Mouse (Mus musculus): Measurements from ENCODE around the gene Ier2. TPM values are rescaled to one million over a fixed set of nuclear protein-coding genes. Genes with fewer than 3 reads are reported as not detected.
A peak's percentile ranks its signal among the peaks of the same experiment; 100 is the strongest.

Ier2 gene
- total RNA-seq, 1 experiment: 49.7 TPM

DNA sequence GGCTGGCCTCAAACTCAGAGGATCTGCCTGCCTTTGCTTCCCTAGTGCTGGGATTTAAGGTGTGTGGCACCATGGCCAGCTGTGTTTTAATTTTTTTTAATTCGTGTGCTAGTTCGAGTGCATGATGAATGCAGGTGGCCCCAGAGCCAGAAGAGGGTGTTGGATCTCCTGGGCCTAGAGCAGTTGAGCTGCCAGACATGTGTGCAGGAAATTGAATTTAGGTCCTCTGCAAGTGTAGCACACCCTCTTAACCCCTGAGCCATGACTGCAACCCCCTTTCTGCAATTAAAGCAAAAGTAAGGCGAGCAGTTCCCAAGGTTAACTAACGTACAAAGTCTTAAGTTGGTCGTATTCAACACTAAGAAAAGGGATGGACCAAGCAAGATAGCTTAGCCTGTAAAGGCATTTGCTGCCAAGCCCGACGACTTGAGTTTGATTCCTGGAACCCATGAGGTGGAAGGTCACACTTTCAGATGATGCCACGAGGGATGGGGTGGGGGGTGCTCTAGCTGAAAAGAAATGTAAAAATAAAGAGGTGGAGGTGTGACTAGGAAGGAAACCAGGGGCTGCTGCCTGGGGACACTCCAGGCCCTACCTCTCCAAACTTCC lies 24.6 kb downstream of the Ier2 start:
- TF ChIP-seq ZNF384 (IDR thresholded peaks at IDR 0.05; ENCODE audit: low read depth, low read length) (no peak), MAFK (IDR thresholded peaks at IDR 0.05; ENCODE audit: insufficient read depth, low read depth, low read length) (no peak), CHD2 (IDR thresholded peaks at IDR 0.05; ENCODE audit: low read depth, low read length) (no peak), ZC3H11A (IDR thresholded peaks at IDR 0.05; ENCODE audit: borderline replicate concordance, low read depth, low read length) (no peak), HCFC1 (IDR thresholded peaks at IDR 0.05; ENCODE audit: borderline replicate concordance, insufficient read depth, low read length) (no peak)
- no peak for DNase-seq (ENCODE audit: low read depth, low spot score)
- peaks cover 3 to 36% of the 10 kb centered on the region in 2 experiments; a peak in 3 of 4 replicates for H3K4me1 ChIP-seq (ENCODE audit: control insufficient read depth in 2 of 2, insufficient read depth in 2 of 2, low read length in 2 of 2, poor library complexity in 1 of 2)

GRCm38 (mm10) chr8:84636051-84636691 lies 26.5 kb downstream of the Ier2 start:
- Histone ChIP-seq H3K9ac (ENCODE audit: insufficient read depth, low read depth, low read length, poor library complexity, severe bottlenecking) (no peak overlapping the region), H3K36me3 (ENCODE audit: control insufficient read depth, insufficient read depth, low read length, poor library complexity, severe bottlenecking) (no peaks in the 10 kb centered on the region), H3K4me3 (ENCODE audit: insufficient read depth in 1 of 2, low read depth in 1 of 2, low read length in 2 of 2, poor library complexity in 1 of 2, severe bottlenecking in 1 of 2) (no peak overlapping the region), H3K9me3 (ENCODE audit: control insufficient read depth, insufficient read depth, low read depth, low read length) (no peaks in the 10 kb centered on the region; the same call in 1 of the 2 replicates), H3K27ac (ENCODE audit: insufficient read depth, low read depth, low read length, poor library complexity, severe bottlenecking) (no peak overlapping the region), H3K4me1 (ENCODE audit: control insufficient read depth in 2 of 2, insufficient read depth in 2 of 2, low read length in 2 of 2, poor library complexity in 1 of 2) (peaks cover 3 to 33% of the 10 kb centered on the region in 2 experiments; a peak in 3 of 4 replicates)
- in situ Hi-C loops (cut with MboI; ENCODE audit: low sequenced_read_pairs in 2 of 2, unreplicated experiment in 2 of 2): no loop called here
- TF ChIP-seq ZNF384 (IDR thresholded peaks at IDR 0.05; ENCODE audit: low read depth, low read length): no peak
- no peak for TF ChIP-seq HCFC1 (IDR thresholded peaks at IDR 0.05; ENCODE audit: borderline replicate concordance, insufficient read depth, low read length)
- no peak for TF ChIP-seq ZC3H11A (IDR thresholded peaks at IDR 0.05; ENCODE audit: borderline replicate concordance, low read depth, low read length)
- TF ChIP-seq MAFK (IDR thresholded peaks at IDR 0.05; ENCODE audit: insufficient read depth, low read depth, low read length): no peak
- no peak for TF ChIP-seq CHD2 (IDR thresholded peaks at IDR 0.05; ENCODE audit: low read depth, low read length)
- no peak for DNase-seq (ENCODE audit: low read depth, low spot score)

More for the DNA sequence above, 24.6 kb downstream of the Ier2 start:
- in situ Hi-C loops (cut with MboI; ENCODE audit: low sequenced_read_pairs in 2 of 2, unreplicated experiment in 2 of 2): no loop called here
- H3K27ac ChIP-seq (ENCODE audit: insufficient read depth, low read depth, low read length, poor library complexity, severe bottlenecking): peak overlapping the region; percentile 96
- H3K4me3 ChIP-seq (ENCODE audit: insufficient read depth in 1 of 2, low read depth in 1 of 2, low read length in 2 of 2, poor library complexity in 1 of 2, severe bottlenecking in 1 of 2): peak overlapping the region; percentile 80 to 97
- H3K36me3 ChIP-seq (ENCODE audit: control insufficient read depth, insufficient read depth, low read length, poor library complexity, severe bottlenecking): no peaks in the 10 kb centered on the region
- no peaks in the 10 kb centered on the region for H3K9me3 ChIP-seq (ENCODE audit: control insufficient read depth, insufficient read depth, low read depth, low read length)
- peak overlapping the region; percentile 88 for H3K9ac ChIP-seq (ENCODE audit: insufficient read depth, low read depth, low read length, poor library complexity, severe bottlenecking)

DNA sequence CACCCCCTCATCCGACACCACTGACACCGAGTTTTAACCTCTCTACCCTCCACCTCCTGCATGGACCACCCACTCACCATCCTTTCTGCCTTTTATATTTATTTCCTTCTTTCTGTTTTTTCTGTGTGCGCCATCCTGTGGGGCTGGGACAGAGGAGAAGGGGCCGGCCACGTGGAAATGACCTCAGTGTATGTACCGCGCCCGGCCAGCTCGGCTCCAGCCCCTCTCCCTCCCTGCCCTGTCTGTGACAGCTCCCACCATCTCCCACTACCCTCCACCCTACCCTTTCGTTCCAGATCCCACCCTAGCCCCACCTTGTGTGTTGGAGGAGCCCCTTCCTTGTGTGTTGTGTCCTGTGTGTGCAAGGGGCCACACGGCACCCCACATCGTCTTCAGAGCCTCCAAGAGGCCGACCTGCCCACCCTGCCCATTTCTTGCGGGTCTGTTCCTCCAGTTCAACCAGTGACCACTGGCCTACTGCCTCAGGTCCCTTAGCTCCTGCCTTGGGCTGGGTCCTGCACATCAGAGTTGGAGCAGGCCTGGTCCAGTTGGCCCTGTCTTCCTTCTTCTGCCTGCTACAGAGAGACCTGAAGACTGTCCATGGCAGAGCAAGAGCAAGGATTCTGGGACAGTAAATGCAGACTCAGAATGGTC lies 27.1 kb downstream of the Ier2 start:
- no peaks in the 10 kb centered on the region; the same call in 1 of the 2 replicates for H3K9me3 ChIP-seq (ENCODE audit: control insufficient read depth, insufficient read depth, low read depth, low read length)
- no peak for TF ChIP-seq MAFK (IDR thresholded peaks at IDR 0.05; ENCODE audit: insufficient read depth, low read depth, low read length)
- no peak for TF ChIP-seq ZC3H11A (IDR thresholded peaks at IDR 0.05; ENCODE audit: borderline replicate concordance, low read depth, low read length)
- TF ChIP-seq ZNF384 (IDR thresholded peaks at IDR 0.05; ENCODE audit: low read depth, low read length): no peak
- TF ChIP-seq HCFC1 (IDR thresholded peaks at IDR 0.05; ENCODE audit: borderline replicate concordance, insufficient read depth, low read length): no peak
- no peak for TF ChIP-seq CHD2 (IDR thresholded peaks at IDR 0.05; ENCODE audit: low read depth, low read length)
- no peak for DNase-seq (ENCODE audit: low read depth, low spot score)
- no peak overlapping the region for H3K9ac ChIP-seq (ENCODE audit: insufficient read depth, low read depth, low read length, poor library complexity, severe bottlenecking)
- H3K4me1 ChIP-seq (ENCODE audit: control insufficient read depth in 2 of 2, insufficient read depth in 2 of 2, low read length in 2 of 2, poor library complexity in 1 of 2): peaks cover 3 to 33% of the 10 kb centered on the region in 2 experiments; a peak in 2 of 4 replicates
- H3K4me3 ChIP-seq (ENCODE audit: insufficient read depth in 1 of 2, low read depth in 1 of 2, low read length in 2 of 2, poor library complexity in 1 of 2, severe bottlenecking in 1 of 2): no peak overlapping the region
- no peaks in the 10 kb centered on the region for H3K36me3 ChIP-seq (ENCODE audit: control insufficient read depth, insufficient read depth, low read length, poor library complexity, severe bottlenecking)
- in situ Hi-C loops (cut with MboI; ENCODE audit: low sequenced_read_pairs in 2 of 2, unreplicated experiment in 2 of 2): no loop called here
- H3K27ac ChIP-seq (ENCODE audit: insufficient read depth, low read depth, low read length, poor library complexity, severe bottlenecking): no peak overlapping the region

GRCm38 (mm10) chr8:84634849-84635304 lies 27.8 kb downstream of the Ier2 start:
- no peak for TF ChIP-seq ZNF384 (IDR thresholded peaks at IDR 0.05; ENCODE audit: low read depth, low read length)
- no peak for TF ChIP-seq ZC3H11A (IDR thresholded peaks at IDR 0.05; ENCODE audit: borderline replicate concordance, low read depth, low read length)
- TF ChIP-seq CHD2 (IDR thresholded peaks at IDR 0.05; ENCODE audit: low read depth, low read length): no peak
- TF ChIP-seq HCFC1 (IDR thresholded peaks at IDR 0.05; ENCODE audit: borderline replicate concordance, insufficient read depth, low read length): no peak
- no peak for TF ChIP-seq MAFK (IDR thresholded peaks at IDR 0.05; ENCODE audit: insufficient read depth, low read depth, low read length)
- Histone ChIP-seq H3K4me1 (ENCODE audit: control insufficient read depth in 2 of 2, insufficient read depth in 2 of 2, low read length in 2 of 2, poor library complexity in 1 of 2) (peaks cover 3 to 31% of the 10 kb centered on the region in 2 experiments; a peak in 2 of 4 replicates), H3K36me3 (ENCODE audit: control insufficient read depth, insufficient read depth, low read length, poor library complexity, severe bottlenecking) (no peaks in the 10 kb centered on the region), H3K9me3 (ENCODE audit: control insufficient read depth, insufficient read depth, low read depth, low read length) (no peaks in the 10 kb centered on the region; the same call in 1 of the 2 replicates), H3K4me3 (ENCODE audit: insufficient read depth in 1 of 2, low read depth in 1 of 2, low read length in 2 of 2, poor library complexity in 1 of 2, severe bottlenecking in 1 of 2) (no peak overlapping the region), H3K27ac (ENCODE audit: insufficient read depth, low read depth, low read length, poor library complexity, severe bottlenecking) (no peak overlapping the region), H3K9ac (ENCODE audit: insufficient read depth, low read depth, low read length, poor library complexity, severe bottlenecking) (no peak overlapping the region)
- in situ Hi-C loops (cut with MboI; ENCODE audit: low sequenced_read_pairs in 2 of 2, unreplicated experiment in 2 of 2): no loop called here
- DNase-seq (ENCODE audit: low read depth, low spot score): no peak

Data from ES-E14 (cell line).